Mouse (Mus musculus): Measurements from ENCODE around the gene Ccdc120. TPM values are rescaled to one million over a fixed set of nuclear protein-coding genes. Genes with fewer than 3 reads are reported as not detected.

The Ccdc120 gene
- 10 to 100 TPM in 1 of 2 experiments, 1 to 10 TPM in 1; 9.0 to 10.8 TPM for total RNA-seq (2021)
- long read RNA-seq, experiment 1, partial matches to known transcripts = 0 of 6 reads
- long read RNA-seq, experiment 1, other reads (novel, unspliced or antisense) = 6 of 6 reads
- long read RNA-seq, experiment 2, partial matches to known transcripts = 8 of 11 reads
- long read RNA-seq, experiment 2, other reads (novel, unspliced or antisense) = 3 of 11 reads

- peak in 1 of 2 experiments; percentile 19 for DNase-seq (ENCODE audit: low spot score in 2 of 2)
Measured at GRCm38 (mm10) chrX:7750432-7751116, at the start of gene Ccdc120. TSS of gene Ccdc120 (minus strand) at chrX:7750905.

GRCm38 (mm10) chrX:7797327-7797726 lies 46.6 kb upstream of the Ccdc120 start:
- no peak for DNase-seq (ENCODE audit: low spot score in 2 of 2)

GRCm38 (mm10) chrX:7795016-7795415 lies 44.3 kb upstream of the Ccdc120 start:
- no peak for DNase-seq (ENCODE audit: low spot score in 2 of 2)

GRCm38 (mm10) chrX:7793361-7793760 lies 42.7 kb upstream of the Ccdc120 start:
- DNase-seq (ENCODE audit: low spot score in 2 of 2) = no peak

GRCm38 (mm10) chrX:7790309-7790708 lies 39.6 kb upstream of the Ccdc120 start:
- DNase-seq (ENCODE audit: low spot score in 2 of 2) = no peak

GRCm38 (mm10) chrX:7789542-7790136 lies 38.9 kb upstream of the Ccdc120 start, which contains the start of gene Gripap1:
TSS of gene Gripap1 (plus strand) at chrX:7789765.
- DNase-seq (ENCODE audit: low spot score in 2 of 2) = peak; percentile 21 to 26

GRCm38 (mm10) chrX:7782603-7783092 lies 31.9 kb upstream of the Ccdc120 start:
- DNase-seq (ENCODE audit: low spot score in 2 of 2) = no peak

- no peak for DNase-seq (ENCODE audit: low spot score in 2 of 2)
Measured at GRCm38 (mm10) chrX:7779294-7779693, 28.6 kb upstream of the Ccdc120 start.

GRCm38 (mm10) chrX:7778450-7779244 lies 27.9 kb upstream of the Ccdc120 start:
- DNase-seq (ENCODE audit: low spot score in 2 of 2) = no peak

GRCm38 (mm10) chrX:7776329-7777082 lies 25.8 kb upstream of the Ccdc120 start:
- no peak for DNase-seq (ENCODE audit: low spot score in 2 of 2)

- DNase-seq (ENCODE audit: low spot score in 2 of 2) = no peak
Measured at GRCm38 (mm10) chrX:7775501-7776205, 24.9 kb upstream of the Ccdc120 start.

GRCm38 (mm10) chrX:7772766-7773165 lies 22.1 kb upstream of the Ccdc120 start:
- no peak for DNase-seq (ENCODE audit: low spot score in 2 of 2)

- DNase-seq (ENCODE audit: low spot score in 2 of 2) = no peak
Measured at GRCm38 (mm10) chrX:7769302-7770017, 18.8 kb upstream of the Ccdc120 start.

- no peak for DNase-seq (ENCODE audit: low spot score in 2 of 2)
Measured at GRCm38 (mm10) chrX:7765764-7766163, 15.1 kb upstream of the Ccdc120 start.

- DNase-seq (ENCODE audit: low spot score in 2 of 2) = no peak
Measured at GRCm38 (mm10) chrX:7765281-7765670, 14.6 kb upstream of the Ccdc120 start.

- no peak for DNase-seq (ENCODE audit: low spot score in 2 of 2)
Measured at GRCm38 (mm10) chrX:7764657-7765280, 14.1 kb upstream of the Ccdc120 start.

GRCm38 (mm10) chrX:7763631-7764393 lies 13.1 kb upstream of the Ccdc120 start:
- no peak for DNase-seq (ENCODE audit: low spot score in 2 of 2)

- DNase-seq (ENCODE audit: low spot score in 2 of 2) = no peak
Measured at GRCm38 (mm10) chrX:7762921-7763197, 12.2 kb upstream of the Ccdc120 start.

Measured in adrenal gland, postnatal 4 days (tissue).